Mouse (Mus musculus): Measurements from ENCODE around the gene Osbpl7. TPM values are rescaled to one million over a fixed set of nuclear protein-coding genes. Genes with fewer than 3 reads are reported as not detected.
A peak's percentile ranks its signal among the peaks of the same experiment; 100 is the strongest.

Osbpl7 gene
- polyA plus RNA-seq, 1 experiment from 2014 or later: 2.3 TPM

DNA sequence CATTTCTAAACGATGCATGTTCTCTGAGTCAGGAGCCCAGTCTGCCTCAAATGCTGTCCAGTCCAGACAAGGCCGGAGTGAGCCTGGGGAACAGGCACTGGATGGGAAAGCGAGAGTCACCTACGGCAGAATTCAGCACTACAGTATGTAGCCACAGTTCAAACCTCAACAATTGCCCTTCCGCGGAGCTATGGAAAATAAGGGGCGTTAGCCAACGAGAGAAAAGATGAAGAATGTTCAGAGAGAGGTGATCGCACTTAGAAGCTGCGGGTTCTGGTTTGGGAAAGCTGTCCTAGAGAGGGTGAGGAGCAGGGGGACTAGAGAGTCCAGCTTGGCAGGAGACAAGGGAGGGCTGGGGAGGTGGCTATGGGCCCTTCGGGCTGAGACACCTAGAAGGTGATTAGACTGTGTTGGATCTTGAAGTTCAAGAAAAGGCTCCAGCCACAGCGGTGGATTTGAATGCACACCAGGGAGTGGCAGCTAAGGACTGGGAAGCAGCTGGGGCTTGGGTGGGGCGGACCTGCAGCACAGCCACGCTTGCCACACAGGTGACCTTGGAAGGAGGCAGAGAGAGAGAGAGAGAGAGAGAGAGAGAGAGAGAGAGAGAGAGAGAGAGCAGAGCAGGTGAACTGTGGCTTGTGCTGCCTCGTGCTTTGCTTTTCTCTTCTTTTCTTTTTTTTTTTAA is 34.5 kb downstream of the Osbpl7 start:
- no peak overlapping the region for H3K4me2 ChIP-seq
- ATAC-seq (ENCODE audit: insufficient read depth): no peak
- H3K4me3 ChIP-seq (replicated peaks): no peak overlapping the region
- H3K4me1 ChIP-seq (replicated peaks): no peaks in the 10 kb centered on the region
- peaks cover 29% of the 10 kb centered on the region for H3K27me3 ChIP-seq
- H3K36me3 ChIP-seq (replicated peaks): no peaks in the 10 kb centered on the region
- 70% methylated on average over 15 of the region's 15 CpGs for WGBS (ENCODE audit: insufficient replicate concordance)
- no peak overlapping the region for H3K9ac ChIP-seq
- no peak overlapping the region for H3K27ac ChIP-seq (replicated peaks)
- H3K9me3 ChIP-seq (replicated peaks): no peaks in the 10 kb centered on the region

DNA sequence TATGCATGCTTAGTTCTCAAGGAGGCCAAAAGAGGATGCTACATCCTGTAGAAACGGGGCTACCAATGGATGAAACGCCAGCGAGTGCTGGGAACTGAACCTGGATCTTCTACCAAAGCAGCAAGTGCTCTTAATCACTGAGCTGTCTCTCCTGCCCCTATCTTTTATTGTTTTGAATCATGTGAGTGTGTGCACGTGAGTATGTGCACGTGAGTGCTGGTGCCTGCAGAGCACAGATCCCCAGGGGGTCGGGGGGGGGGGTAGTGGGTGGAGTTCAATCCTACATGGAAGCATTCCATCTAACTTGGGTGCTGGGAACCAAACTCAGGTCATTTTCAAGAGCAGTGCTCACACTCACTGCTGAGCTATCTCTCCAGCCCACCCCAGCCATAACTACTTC is 35.9 kb downstream of the Osbpl7 start:
- Histone ChIP-seq H3K4me2 (no peak overlapping the region), H3K9me3 (replicated peaks) (no peaks in the 10 kb centered on the region), H3K4me3 (replicated peaks) (no peak overlapping the region), H3K4me1 (replicated peaks) (no peaks in the 10 kb centered on the region), H3K27me3 (peaks cover 29% of the 10 kb centered on the region), H3K36me3 (replicated peaks) (no peaks in the 10 kb centered on the region), H3K27ac (replicated peaks) (no peak overlapping the region), H3K9ac (no peak overlapping the region)
- ATAC-seq (ENCODE audit: insufficient read depth): no peak
- 48% methylated on average over 6 of the region's 6 CpGs for WGBS (ENCODE audit: insufficient replicate concordance)

DNA sequence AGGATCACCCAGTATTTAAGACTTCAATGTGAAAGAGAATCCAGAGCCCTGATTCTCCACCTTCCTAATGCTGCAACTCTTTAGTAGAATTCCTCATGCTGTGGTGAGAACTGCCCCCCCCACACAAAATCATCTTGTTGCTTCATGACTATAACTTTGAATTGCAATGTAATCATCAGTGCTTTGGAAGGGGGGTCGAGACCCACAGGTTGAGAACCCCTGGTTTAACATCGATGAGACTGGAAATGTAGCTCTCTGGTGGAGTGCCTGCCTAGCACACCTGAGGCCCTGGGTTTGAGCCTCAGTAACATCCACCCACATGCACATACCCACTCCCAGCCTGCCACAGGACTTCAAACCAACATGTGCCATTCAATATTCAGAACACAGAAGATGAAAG is 44.2 kb downstream of the Osbpl7 start:
- H3K36me3 ChIP-seq (replicated peaks): no peaks in the 10 kb centered on the region
- no peak overlapping the region for H3K27ac ChIP-seq (replicated peaks)
- no peak overlapping the region for H3K9ac ChIP-seq
- H3K4me2 ChIP-seq: no peak overlapping the region
- WGBS (ENCODE audit: insufficient replicate concordance): 30% methylated on average over 2 of the region's 2 CpGs
- peaks cover 56% of the 10 kb centered on the region for H3K27me3 ChIP-seq
- H3K4me3 ChIP-seq (replicated peaks): no peak overlapping the region
- no peaks in the 10 kb centered on the region for H3K4me1 ChIP-seq (replicated peaks)
- H3K9me3 ChIP-seq (replicated peaks): no peaks in the 10 kb centered on the region
- no peak for ATAC-seq (ENCODE audit: insufficient read depth)

DNA sequence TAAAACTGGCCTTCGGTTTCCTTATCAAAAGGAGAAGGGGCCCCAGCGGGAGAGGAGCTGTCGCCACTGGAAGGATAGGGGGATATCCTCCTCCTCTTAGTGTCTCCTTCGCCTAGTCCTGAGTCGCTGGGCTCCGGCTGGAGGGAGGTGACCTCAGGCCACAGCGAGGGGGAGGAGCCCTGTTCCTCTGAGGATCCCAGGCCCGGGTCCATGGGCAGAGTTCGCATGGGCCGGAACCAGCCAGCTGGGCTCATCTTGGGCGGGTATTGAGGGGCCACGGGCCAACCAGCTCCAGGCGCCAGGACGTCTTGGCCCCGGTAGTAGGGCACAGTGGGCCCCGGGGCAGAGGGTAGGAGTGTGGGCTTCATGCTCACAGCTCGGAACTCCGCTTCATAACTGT is 48.4 kb downstream of the Osbpl7 start:
- Histone ChIP-seq H3K27me3 (peaks cover 74% of the 10 kb centered on the region), H3K27ac (replicated peaks) (no peak overlapping the region), H3K4me3 (replicated peaks) (no peak overlapping the region), H3K36me3 (replicated peaks) (no peaks in the 10 kb centered on the region), H3K4me1 (replicated peaks) (no peaks in the 10 kb centered on the region), H3K9ac (no peak overlapping the region), H3K9me3 (replicated peaks) (no peaks in the 10 kb centered on the region), H3K4me2 (peak overlapping the region; percentile 16; the same call in 1 of the 2 replicates)
- WGBS (ENCODE audit: insufficient replicate concordance): 15% methylated on average over 18 of the region's 18 CpGs
- ATAC-seq (ENCODE audit: insufficient read depth): no peak

DNA sequence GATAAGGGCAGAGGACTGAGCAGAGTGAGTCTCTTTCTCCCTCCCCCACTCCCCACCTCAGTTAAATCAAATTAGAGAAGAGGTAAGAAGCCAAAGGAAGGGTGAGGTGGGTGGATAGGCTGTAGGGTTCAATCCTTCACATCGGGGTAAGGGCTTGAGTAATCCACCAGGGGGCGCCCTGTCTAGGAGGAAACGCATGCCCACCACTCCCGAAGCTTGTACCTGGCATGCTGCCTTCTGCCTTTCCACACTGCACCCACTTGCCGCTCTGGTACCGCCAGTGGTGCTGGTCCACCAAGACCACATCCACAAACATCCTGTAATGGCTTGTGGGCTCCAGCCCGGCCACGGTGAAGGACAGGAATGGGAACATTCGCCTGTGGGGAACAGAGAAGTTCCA is 51.3 kb downstream of the Osbpl7 start:
- Histone ChIP-seq H3K27ac (replicated peaks) (no peak overlapping the region), H3K4me3 (replicated peaks) (no peak overlapping the region), H3K27me3 (peaks cover 56% of the 10 kb centered on the region), H3K9ac (no peak overlapping the region), H3K9me3 (replicated peaks) (no peaks in the 10 kb centered on the region), H3K36me3 (replicated peaks) (no peaks in the 10 kb centered on the region), H3K4me2 (no peak overlapping the region), H3K4me1 (replicated peaks) (no peaks in the 10 kb centered on the region)
- 13% methylated on average over 9 of the region's 9 CpGs for WGBS (ENCODE audit: insufficient replicate concordance)
- no peak for ATAC-seq (ENCODE audit: insufficient read depth)

DNA sequence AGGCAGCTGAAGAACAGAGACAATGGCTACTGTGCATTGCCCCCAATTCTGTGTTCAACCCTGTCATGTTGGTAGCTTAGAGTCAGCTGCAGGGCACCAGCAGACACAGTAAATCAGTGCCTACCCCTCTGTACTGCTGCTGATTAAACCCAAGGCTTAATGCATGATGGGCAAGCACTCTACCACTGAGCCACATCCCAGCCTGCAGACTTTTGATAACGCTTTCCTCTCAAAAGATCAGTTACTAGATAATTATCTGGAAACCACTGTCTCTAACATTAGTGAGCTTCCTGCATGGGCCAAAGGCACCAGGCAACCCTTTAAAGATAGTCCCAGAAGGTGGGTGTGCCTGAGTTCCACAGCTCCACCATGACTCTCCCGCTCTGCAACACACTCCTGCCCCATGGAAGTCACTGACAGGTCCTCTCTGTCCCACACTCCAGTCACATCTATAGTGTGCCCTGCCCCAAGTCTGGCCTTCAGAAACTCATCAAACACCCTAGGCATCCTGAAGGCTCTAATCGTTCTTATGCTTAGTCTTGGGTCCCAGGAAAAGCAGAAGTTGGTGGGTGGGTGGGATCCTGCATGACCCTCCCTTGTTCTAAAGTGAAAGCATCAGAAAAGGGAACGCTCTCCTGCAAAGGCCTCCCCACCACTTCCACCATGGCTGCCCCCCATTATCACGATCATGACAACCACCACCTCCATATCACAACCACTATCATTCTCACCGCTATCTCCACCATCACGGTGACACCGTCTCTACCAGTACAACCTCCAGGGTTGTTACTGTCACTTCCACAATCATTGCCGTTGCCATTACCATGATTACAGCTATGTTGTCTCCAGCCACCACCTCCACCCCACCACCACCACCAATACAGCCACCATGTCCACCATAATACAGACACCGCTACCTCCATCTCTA is 53.0 kb downstream of the Osbpl7 start:
- H3K27me3 ChIP-seq: peaks cover 39% of the 10 kb centered on the region
- no peak overlapping the region for H3K4me2 ChIP-seq
- H3K4me3 ChIP-seq (replicated peaks): no peak overlapping the region
- H3K36me3 ChIP-seq (replicated peaks): no peaks in the 10 kb centered on the region
- 33% methylated on average over 10 of the region's 10 CpGs for WGBS (ENCODE audit: insufficient replicate concordance)
- H3K27ac ChIP-seq (replicated peaks): no peak overlapping the region
- ATAC-seq (ENCODE audit: insufficient read depth): no peak
- no peaks in the 10 kb centered on the region for H3K9me3 ChIP-seq (replicated peaks)
- no peak overlapping the region for H3K9ac ChIP-seq
- H3K4me1 ChIP-seq (replicated peaks): no peaks in the 10 kb centered on the region

DNA sequence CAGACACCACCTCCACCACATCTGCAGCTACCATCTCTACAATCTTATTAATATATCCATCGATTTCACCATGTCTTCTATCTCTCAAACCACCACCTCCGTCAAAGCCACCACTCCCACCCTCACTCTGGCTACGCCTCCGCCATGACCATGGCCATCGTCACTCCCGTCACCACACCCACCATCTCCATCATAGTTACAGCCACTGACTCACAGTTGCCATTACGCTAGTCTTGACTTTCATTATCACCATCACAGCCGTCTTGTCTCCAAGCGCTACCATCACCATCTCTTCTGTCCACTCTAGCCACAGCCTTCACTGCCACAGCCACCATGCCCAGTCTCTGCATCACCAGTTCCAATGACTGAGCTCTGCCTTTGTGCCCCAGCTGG is 53.7 kb downstream of the Osbpl7 start:
- no peak overlapping the region for H3K9ac ChIP-seq
- H3K9me3 ChIP-seq (replicated peaks): no peaks in the 10 kb centered on the region
- no peak overlapping the region for H3K27ac ChIP-seq (replicated peaks)
- no peak overlapping the region for H3K4me3 ChIP-seq (replicated peaks)
- no peak for ATAC-seq (ENCODE audit: insufficient read depth)
- H3K27me3 ChIP-seq: peaks cover 34% of the 10 kb centered on the region
- H3K4me2 ChIP-seq: no peak overlapping the region
- H3K36me3 ChIP-seq (replicated peaks): no peaks in the 10 kb centered on the region
- WGBS (ENCODE audit: insufficient replicate concordance): 81% methylated on average over 9 of the region's 9 CpGs
- H3K4me1 ChIP-seq (replicated peaks): no peaks in the 10 kb centered on the region

DNA sequence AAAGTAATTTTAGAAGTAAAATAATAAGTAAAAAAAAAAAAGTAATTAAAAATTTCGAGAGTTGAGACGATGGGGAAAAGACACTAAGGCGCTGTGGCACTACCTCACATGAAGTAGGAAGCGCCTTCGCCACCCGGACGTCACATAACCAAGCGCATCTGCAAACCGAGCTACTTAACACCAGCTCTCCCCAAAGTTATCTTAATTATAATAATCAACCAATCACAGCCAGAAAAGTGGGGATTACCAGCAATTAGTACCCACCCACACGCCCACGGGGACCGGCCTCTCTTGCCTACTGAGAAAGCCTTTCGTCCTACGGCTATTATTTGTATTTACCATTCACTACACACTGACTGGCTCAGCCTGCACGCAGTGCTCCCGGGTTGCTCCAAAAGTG is 58.5 kb downstream of the Osbpl7 start:
- Histone ChIP-seq H3K9me3 (replicated peaks) (no peaks in the 10 kb centered on the region), H3K4me3 (replicated peaks) (no peak overlapping the region), H3K4me1 (replicated peaks) (no peaks in the 10 kb centered on the region), H3K27me3 (peaks cover 38% of the 10 kb centered on the region), H3K4me2 (no peak overlapping the region), H3K27ac (replicated peaks) (no peak overlapping the region), H3K36me3 (replicated peaks) (no peaks in the 10 kb centered on the region), H3K9ac (no peak overlapping the region)
- 66% methylated on average over 16 of the region's 16 CpGs for WGBS (ENCODE audit: insufficient replicate concordance)
- ATAC-seq (ENCODE audit: insufficient read depth): no peak

DNA sequence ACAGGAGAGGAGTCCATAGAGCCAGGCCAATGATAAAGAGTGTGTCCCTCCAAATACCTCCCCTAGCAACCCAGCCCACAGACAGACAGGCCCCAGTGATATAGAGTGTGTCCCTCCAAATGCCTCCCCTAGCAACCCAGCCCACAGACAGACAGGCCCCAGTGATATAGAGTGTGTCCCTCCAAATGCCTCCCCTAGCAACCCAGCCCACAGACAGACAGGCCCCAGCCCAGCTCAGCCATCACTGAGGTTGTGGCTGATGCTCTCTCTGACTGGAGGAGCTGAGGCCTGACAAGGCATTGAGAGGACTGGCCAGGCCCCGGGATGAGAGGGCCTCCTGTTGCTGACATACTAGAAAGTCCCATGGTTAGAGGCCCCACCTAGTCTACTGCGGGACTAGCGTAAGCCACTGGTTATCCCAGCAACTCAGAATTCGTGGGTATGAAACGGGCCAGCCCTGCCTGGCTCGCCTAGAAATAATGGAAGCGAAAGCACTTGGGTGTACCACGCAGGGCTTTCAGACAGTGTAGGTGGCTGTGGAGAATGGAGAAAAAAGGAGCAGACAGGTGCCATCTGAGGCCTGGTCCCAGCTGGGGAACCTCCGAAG is 62.2 kb downstream of the Osbpl7 start:
- WGBS (ENCODE audit: insufficient replicate concordance): 68% methylated on average over 9 of the region's 9 CpGs
- Histone ChIP-seq H3K4me3 (replicated peaks) (no peak overlapping the region), H3K4me1 (replicated peaks) (peaks cover 13% of the 10 kb centered on the region), H3K27ac (replicated peaks) (no peak overlapping the region), H3K9me3 (replicated peaks) (no peaks in the 10 kb centered on the region), H3K36me3 (replicated peaks) (no peaks in the 10 kb centered on the region), H3K9ac (no peak overlapping the region), H3K27me3 (peaks cover 71% of the 10 kb centered on the region), H3K4me2 (no peak overlapping the region)
- no peak for ATAC-seq (ENCODE audit: insufficient read depth)

DNA sequence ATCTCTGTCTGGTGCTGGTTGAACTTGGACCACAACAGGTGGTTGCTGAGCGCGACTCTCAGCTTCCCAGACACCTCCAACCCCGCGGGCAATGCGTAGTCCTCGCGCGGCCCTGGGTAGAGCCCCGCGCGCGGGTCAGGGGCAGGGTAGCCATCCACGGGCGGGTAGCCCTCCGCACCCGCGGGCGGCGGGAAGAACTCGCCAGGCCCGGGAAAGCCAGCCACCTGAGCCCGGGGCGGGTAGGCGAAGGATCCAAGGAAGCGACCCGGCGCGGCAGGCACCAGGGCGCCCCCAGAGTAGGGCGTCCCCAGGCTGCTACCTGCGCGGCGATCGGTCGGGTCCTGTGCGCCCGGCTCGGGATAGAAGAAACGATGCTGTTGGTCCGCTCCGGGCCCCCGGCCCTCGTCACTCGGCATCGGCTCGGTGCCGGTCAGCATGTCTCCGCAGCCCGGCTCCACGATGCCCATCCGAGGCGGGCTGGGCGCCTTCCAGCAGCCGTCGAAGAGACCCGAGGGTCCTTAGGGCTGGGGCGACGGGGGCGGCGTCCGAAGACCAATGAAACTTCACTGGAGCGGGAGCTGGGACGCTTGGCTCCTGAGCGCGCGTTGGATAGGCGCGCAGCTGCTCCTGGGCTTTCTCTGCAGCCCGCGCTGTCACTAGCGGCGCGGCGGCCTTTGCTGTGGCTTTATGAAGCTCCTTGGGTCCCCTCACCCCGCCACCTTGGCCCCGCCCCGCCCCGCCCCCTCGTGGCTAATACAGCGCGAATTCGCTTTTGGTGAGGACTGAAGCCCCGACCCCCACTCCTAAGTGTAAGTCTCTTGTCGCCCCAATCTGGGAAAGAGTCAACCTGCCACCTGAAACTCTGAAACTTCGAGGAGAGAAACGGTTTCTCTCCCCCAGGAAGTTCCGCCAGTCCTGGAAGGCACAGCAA is 64.5 kb downstream of the Osbpl7 start, which contains the start of gene Tbx21:
TSS of gene Tbx21 (minus strand) at position 661 of the 931 bp plus-strand sequence.
- H3K9ac ChIP-seq: no peak within 1 kb of the TSS
- WGBS (ENCODE audit: insufficient replicate concordance): 2% methylated on average over 87 of the region's 87 CpGs
- H3K4me1 ChIP-seq (replicated peaks): peaks cover 13% of the 10 kb centered on the region
- ATAC-seq (ENCODE audit: insufficient read depth): no peak
- no peak within 1 kb of the TSS for H3K27ac ChIP-seq (replicated peaks)
- H3K27me3 ChIP-seq: peaks cover 86% of the 10 kb centered on the region
- peak within 1 kb of the TSS; percentile 36 for H3K4me3 ChIP-seq (replicated peaks)
- no peaks in the 10 kb centered on the region for H3K9me3 ChIP-seq (replicated peaks)
- H3K36me3 ChIP-seq (replicated peaks): no peaks in the 10 kb centered on the region
- peak within 1 kb of the TSS; percentile 53 for H3K4me2 ChIP-seq

All from liver, embryonic 15.5 days (tissue).